Mouse (Mus musculus) lung, embryonic 15.5 days (tissue): ENCODE data around the gene Rbms2. TPM values are rescaled to one million over a fixed set of nuclear protein-coding genes. Genes with fewer than 3 reads are reported as not detected.
"Not testable (repeated sequence)": the region's sequence is repeated elsewhere in the genome, so short reads cannot be mapped to it uniquely, and the experiment has no call there.

Experiments
- ATAC-seq: fragments of 200-750 bp; cut with Nextera tagmentation; 2 replicates; pipeline ENCODE4 v1.8.0; 2017; ENCODE audit warnings: moderate number of reproducible peaks, borderline replicate concordance; ENCODE audit not compliant: low FRiP score, low TSS enrichment; ENCODE audit errors: extremely low read depth
- H3K27ac ChIP-seq: fragments of 300-500 bp; sonication (generic); 2 replicates; pipeline ENCODE4 v1.5.1; 2015; ENCODE audit warnings: moderate library complexity, mild to moderate bottlenecking, inconsistent platforms
- H3K27me3 ChIP-seq: fragments of 300-500 bp; sonication (generic); 2 replicates; pipeline ENCODE4 v1.6.1; 2015; ENCODE audit warnings: inconsistent platforms
- H3K36me3 ChIP-seq: fragments of 300-500 bp; sonication (generic); 2 replicates; pipeline ENCODE4 v1.6.1; 2015; ENCODE audit warnings: inconsistent platforms
- H3K4me1 ChIP-seq: fragments of 300-500 bp; sonication (generic); 2 replicates; pipeline ENCODE4 v1.6.1; 2015; ENCODE audit warnings: inconsistent platforms
- H3K4me2 ChIP-seq: fragments of 300-500 bp; sonication (generic); 2 replicates; pipeline ENCODE4 v1.6.1; 2015; ENCODE audit warnings: inconsistent platforms, mild to moderate bottlenecking, moderate library complexity
- H3K4me3 ChIP-seq: fragments of 300-500 bp; sonication (generic); 2 replicates; pipeline ENCODE4 v1.5.1; 2015; ENCODE audit warnings: mild to moderate bottlenecking, inconsistent platforms
- H3K9ac ChIP-seq: fragments of 300-500 bp; sonication (generic); 2 replicates; pipeline ENCODE4 v1.6.1; 2015; ENCODE audit warnings: inconsistent platforms
- H3K9me3 ChIP-seq: fragments of 300-500 bp; sonication (generic); 2 replicates; pipeline ENCODE4 v1.6.1; 2016; ENCODE audit warnings: inconsistent platforms
- whole genome bisulfite sequencing: fragments of 180-500 bp; shearing (Covaris S2); methylation state at CpG from one replicate; pipeline ENCODE4 v1.1.7; 2015; 5-methylcytosine and 5-hydroxymethylcytosine counted together
- polyA plus RNA-seq: library from polyadenylated mRNA; unstranded; fragments of >200 nt; fragmentation: Nextera tagmentation; extraction: Ambion mirVana; gene quantifications from 2 replicates; pipeline ENCODE4 v1.2.1, GENCODE M21; 2015

Gene Rbms2
- polyA plus RNA-seq, result 32.2 and 34.9 TPM in 2 replicates

GRCm38 (mm10) chr10:128179989-128180388 is at the start of gene Rbms2:
Rbms2 (minus strand) TSS chr10:128180297.
- H3K27me3 ChIP-seq, result no peaks in the 10 kb centered on the region
- peak within 1 kb of the TSS; percentile 85 for H3K27ac ChIP-seq
- peak within 1 kb of the TSS; percentile 31 for H3K9ac ChIP-seq
- peak within 1 kb of the TSS; percentile 35 for H3K4me3 ChIP-seq
- no peak for ATAC-seq
- no peaks in the 10 kb centered on the region for H3K9me3 ChIP-seq
- WGBS, result 2% methylated on average over 6 of the region's 6 CpGs
- H3K36me3 ChIP-seq, result no peaks in the 10 kb centered on the region
- H3K4me2 ChIP-seq, result peak within 1 kb of the TSS; percentile 51
- peaks cover 13% of the 10 kb centered on the region for H3K4me1 ChIP-seq

GRCm38 (mm10) chr10:128228009-128228408 is 47.9 kb upstream of the Rbms2 start:
- Histone ChIP-seq H3K4me2 (no peak overlapping the region), H3K36me3 (no peaks in the 10 kb centered on the region), H3K27ac (no peak overlapping the region), H3K27me3 (no peaks in the 10 kb centered on the region), H3K4me1 (peaks cover 10% of the 10 kb centered on the region), H3K9ac (no peak overlapping the region), H3K4me3 (no peak overlapping the region), H3K9me3 (no peaks in the 10 kb centered on the region)
- no peak for ATAC-seq
- 86% methylated on average over 8 of the region's 8 CpGs for WGBS

- Histone ChIP-seq H3K27me3 (no peaks in the 10 kb centered on the region), H3K4me3 (no peak overlapping the region), H3K36me3 (no peaks in the 10 kb centered on the region), H3K4me2 (no peak overlapping the region), H3K9ac (no peak overlapping the region), H3K4me1 (peaks cover 7% of the 10 kb centered on the region), H3K9me3 (no peaks in the 10 kb centered on the region), H3K27ac (no peak overlapping the region)
- 68% methylated on average over 9 of the region's 9 CpGs for WGBS
- no peak for ATAC-seq
These were observed 47.5 kb upstream of the Rbms2 start for GRCm38 (mm10) chr10:128227592-128227991.

GRCm38 (mm10) chr10:128225538-128225937 is 45.4 kb upstream of the Rbms2 start, which contains the start of gene Mip:
Mip (plus strand) TSS chr10:128225838.
- WGBS, result 54% methylated on average over 4 of the region's 4 CpGs
- ATAC-seq, result no peak; the same call in 1 of the 2 replicates
- no peak within 1 kb of the TSS for H3K27ac ChIP-seq
- H3K4me2 ChIP-seq, result no peak within 1 kb of the TSS
- H3K9ac ChIP-seq, result no peak within 1 kb of the TSS
- H3K9me3 ChIP-seq, result no peaks in the 10 kb centered on the region
- H3K4me1 ChIP-seq, result 0 out of 2 replicates have a peak, but pooled peaks cover 2% of the 10 kb centered on the region
- no peaks in the 10 kb centered on the region for H3K27me3 ChIP-seq
- H3K36me3 ChIP-seq, result no peaks in the 10 kb centered on the region
- no peak within 1 kb of the TSS for H3K4me3 ChIP-seq

GRCm38 (mm10) chr10:128225064-128225463 is 45.0 kb upstream of the Rbms2 start:
- 52% methylated on average over 5 of the region's 5 CpGs for WGBS
- no peak overlapping the region for H3K27ac ChIP-seq
- H3K9ac ChIP-seq, result no peak overlapping the region
- H3K36me3 ChIP-seq, result no peaks in the 10 kb centered on the region
- no peak for ATAC-seq
- H3K4me3 ChIP-seq, result no peak overlapping the region
- H3K4me1 ChIP-seq, result 0 out of 2 replicates have a peak, but pooled peaks cover 2% of the 10 kb centered on the region
- no peak overlapping the region for H3K4me2 ChIP-seq
- no peaks in the 10 kb centered on the region for H3K27me3 ChIP-seq
- H3K9me3 ChIP-seq, result no peaks in the 10 kb centered on the region

GRCm38 (mm10) chr10:128221533-128222286 is 41.6 kb upstream of the Rbms2 start:
- no peak overlapping the region for H3K27ac ChIP-seq
- 52% methylated on average over 16 of the region's 16 CpGs for WGBS
- H3K9ac ChIP-seq, result no peak overlapping the region
- no peaks in the 10 kb centered on the region for H3K9me3 ChIP-seq
- no peak overlapping the region for H3K4me2 ChIP-seq
- no peaks in the 10 kb centered on the region for H3K36me3 ChIP-seq
- no peak overlapping the region for H3K4me3 ChIP-seq
- no peak for ATAC-seq
- 0 out of 2 replicates have a peak, but pooled peaks cover 2% of the 10 kb centered on the region for H3K4me1 ChIP-seq
- H3K27me3 ChIP-seq, result no peaks in the 10 kb centered on the region

GRCm38 (mm10) chr10:128218387-128219117 is 38.5 kb upstream of the Rbms2 start:
- Histone ChIP-seq H3K4me3 (no peak overlapping the region), H3K9me3 (no peaks in the 10 kb centered on the region), H3K36me3 (no peaks in the 10 kb centered on the region), H3K9ac (no peak overlapping the region), H3K27ac (no peak overlapping the region), H3K27me3 (peaks cover under 1% of the 10 kb centered on the region; the same call in 1 of the 2 replicates), H3K4me1 (0 out of 2 replicates have a peak, but pooled peaks cover 2% of the 10 kb centered on the region), H3K4me2 (no peak overlapping the region)
- ATAC-seq, result no peak
- WGBS, result 90% methylated on average over 18 of the region's 18 CpGs

GRCm38 (mm10) chr10:128214981-128215380 is 34.9 kb upstream of the Rbms2 start:
- 77% methylated on average over 5 of the region's 5 CpGs for WGBS

GRCm38 (mm10) chr10:128214112-128214511 is 34.0 kb upstream of the Rbms2 start:
- H3K36me3 ChIP-seq, H3K9ac ChIP-seq, H3K27ac ChIP-seq, H3K4me3 ChIP-seq, H3K27me3 ChIP-seq, H3K4me2 ChIP-seq, ATAC-seq, H3K9me3 ChIP-seq: not testable (repeated sequence)
- WGBS, result 79% methylated on average over 4 of the region's 4 CpGs
- peaks cover 18% of the 10 kb centered on the region for H3K4me1 ChIP-seq

More at GRCm38 (mm10) chr10:128214981-128215380, 34.9 kb upstream of the Rbms2 start:
- Histone ChIP-seq H3K27ac (no peak overlapping the region), H3K27me3 (peaks cover 3% of the 10 kb centered on the region; the same call in 1 of the 2 replicates), H3K9ac (no peak overlapping the region), H3K4me1 (peaks cover 18% of the 10 kb centered on the region), H3K4me2 (no peak overlapping the region), H3K4me3 (no peak overlapping the region), H3K36me3 (no peaks in the 10 kb centered on the region), H3K9me3 (no peaks in the 10 kb centered on the region)
- ATAC-seq, result no peak

GRCm38 (mm10) chr10:128212871-128213323 is 32.8 kb upstream of the Rbms2 start:
- 2% methylated on average over 18 of the region's 18 CpGs for WGBS
- peak; percentile 41; the same call in 1 of the 2 replicates for ATAC-seq
- Histone ChIP-seq H3K4me1 (peaks cover 18% of the 10 kb centered on the region), H3K4me2 (peak overlapping the region; percentile 63), H3K4me3 (peak overlapping the region; percentile 34), H3K36me3 (no peaks in the 10 kb centered on the region), H3K27me3 (peaks cover 3% of the 10 kb centered on the region; the same call in 1 of the 2 replicates), H3K9ac (0 out of 2 replicates have a peak overlapping the region, but pooled peaks have one; percentile 8), H3K27ac (0 out of 2 replicates have a peak overlapping the region, but pooled peaks have one; percentile 25), H3K9me3 (no peaks in the 10 kb centered on the region)

GRCm38 (mm10) chr10:128212148-128212547 is 32.1 kb upstream of the Rbms2 start:
- Histone ChIP-seq H3K9ac (peak overlapping the region; percentile 59; the same call in 1 of the 2 replicates), H3K9me3 (no peaks in the 10 kb centered on the region), H3K27me3 (peaks cover 3% of the 10 kb centered on the region; the same call in 1 of the 2 replicates), H3K36me3 (no peaks in the 10 kb centered on the region), H3K27ac (0 out of 2 replicates have a peak overlapping the region, but pooled peaks have one; percentile 9), H3K4me3 (peak overlapping the region; percentile 66), H3K4me2 (peak overlapping the region; percentile 74), H3K4me1 (peaks cover 18% of the 10 kb centered on the region)
- 36% methylated on average over 6 of the region's 6 CpGs for WGBS
- ATAC-seq, result no peak
